Mouse (Mus musculus) forebrain, embryonic 12.5 days (tissue): Measurements from ENCODE around the gene Prpf8. TPM values are rescaled to one million over a fixed set of nuclear protein-coding genes. Genes with fewer than 3 reads are reported as not detected.

Source experiments
- ATAC-seq: fragments of 200-750 bp; cut with Nextera tagmentation; 2 replicates; pipeline ENCODE4 v1.8.0; 2017; ENCODE audit warnings: moderate TSS enrichment; ENCODE audit not compliant: low FRiP score
- H3K27ac ChIP-seq: fragments of 300-500 bp; sonication (generic); 2 replicates; pipeline ENCODE4 v1.5.1; 2016; ENCODE audit warnings: mild to moderate bottlenecking
- H3K27me3 ChIP-seq: fragments of 300-500 bp; sonication (generic); 2 replicates; pipeline ENCODE4 v1.6.1; 2016; ENCODE audit warnings: mild to moderate bottlenecking
- H3K36me3 ChIP-seq: fragments of 300-500 bp; sonication (generic); replicated peaks from 2 replicates; pipeline ENCODE4 v1.6.1; 2016; ENCODE audit warnings: mild to moderate bottlenecking
- H3K4me1 ChIP-seq: fragments of 300-500 bp; sonication (generic); 2 replicates; pipeline ENCODE4 v1.6.1; 2016
- H3K4me2 ChIP-seq: fragments of 300-500 bp; sonication (generic); 2 replicates; pipeline ENCODE4 v1.6.1; 2016; ENCODE audit warnings: mild to moderate bottlenecking, moderate library complexity
- H3K4me3 ChIP-seq: fragments of 300-500 bp; sonication (generic); replicated peaks from 2 replicates; pipeline ENCODE4 v1.5.1; 2016; ENCODE audit warnings: mild to moderate bottlenecking
- H3K9ac ChIP-seq: fragments of 300-500 bp; sonication (generic); 2 replicates; pipeline ENCODE4 v1.6.1; 2016; ENCODE audit warnings: mild to moderate bottlenecking
- H3K9me3 ChIP-seq: fragments of 300-500 bp; sonication (generic); 2 replicates; pipeline ENCODE4 v1.6.1; 2016
- WGBS: fragments of 180-500 bp; shearing (Covaris S2); methylation state at CpG from one replicate; pipeline ENCODE4 v1.1.7; 2016; 5-methylcytosine and 5-hydroxymethylcytosine counted together
- polyA plus RNA-seq: library from polyadenylated mRNA; unstranded; fragments of >200 nt; fragmentation: Nextera tagmentation; extraction: Ambion mirVana; gene quantifications from 2 replicates; pipeline ENCODE4 v1.2.1, GENCODE M21; 2016

Prpf8 gene
- polyA plus RNA-seq, 1 experiment from 2014 or later = 92.6 TPM

GRCm38 (mm10) chr11:75460844-75461742 is 25.5 kb upstream of the Prpf8 start, which contains the start of gene Tlcd2:
Gene Tlcd2 (plus strand): TSS chr11:75461715.
- under 1% methylated on average over 46 of the region's 46 CpGs for WGBS
- H3K4me3 ChIP-seq = peak within 1 kb of the TSS; percentile 72
- H3K4me2 ChIP-seq = peak within 1 kb of the TSS; percentile 97
- peak; percentile 95 for ATAC-seq
- peak within 1 kb of the TSS; percentile 94 for H3K27ac ChIP-seq
- no peaks in the 10 kb centered on the region for H3K9me3 ChIP-seq
- peaks cover 7% of the 10 kb centered on the region; the same call in 1 of the 2 replicates for H3K27me3 ChIP-seq
- H3K4me1 ChIP-seq = peaks cover 26% of the 10 kb centered on the region
- H3K9ac ChIP-seq = peak within 1 kb of the TSS; percentile 70
- H3K36me3 ChIP-seq = peaks cover 9% of the 10 kb centered on the region; the same call in 1 of the 2 replicates

GRCm38 (mm10) chr11:75461743-75462252 is 24.8 kb upstream of the Prpf8 start:
- Histone ChIP-seq H3K4me1 (peaks cover 26% of the 10 kb centered on the region), H3K27ac (0 out of 2 replicates have a peak overlapping the region, but pooled peaks have one; percentile 32), H3K9ac (peak overlapping the region; percentile 70), H3K36me3 (peaks cover 9% of the 10 kb centered on the region; the same call in 1 of the 2 replicates), H3K4me2 (peak overlapping the region; percentile 97), H3K9me3 (peaks cover 3% of the 10 kb centered on the region; the same call in 1 of the 2 replicates), H3K4me3 (peak overlapping the region; percentile 72), H3K27me3 (peaks cover 3% of the 10 kb centered on the region; the same call in 1 of the 2 replicates)
- peak; percentile 1; the same call in 1 of the 2 replicates for ATAC-seq
- WGBS = 1% methylated on average over 30 of the region's 30 CpGs

GRCm38 (mm10) chr11:75462253-75462783 is 24.3 kb upstream of the Prpf8 start:
- 5% methylated on average over 16 of the region's 16 CpGs for WGBS
- H3K4me2 ChIP-seq = peak overlapping the region; percentile 97
- H3K36me3 ChIP-seq = peaks cover 9% of the 10 kb centered on the region; the same call in 1 of the 2 replicates
- H3K4me3 ChIP-seq = peak overlapping the region; percentile 72
- H3K9me3 ChIP-seq = peaks cover 3% of the 10 kb centered on the region; the same call in 1 of the 2 replicates
- no peak for ATAC-seq
- peaks cover 3% of the 10 kb centered on the region; the same call in 1 of the 2 replicates for H3K27me3 ChIP-seq
- peaks cover 26% of the 10 kb centered on the region for H3K4me1 ChIP-seq
- H3K27ac ChIP-seq = peak overlapping the region; percentile 46; the same call in 1 of the 2 replicates
- H3K9ac ChIP-seq = peak overlapping the region; percentile 70

- Histone ChIP-seq H3K9me3 (peaks cover 3% of the 10 kb centered on the region; the same call in 1 of the 2 replicates), H3K4me2 (peak overlapping the region; percentile 97), H3K36me3 (peaks cover 9% of the 10 kb centered on the region; the same call in 1 of the 2 replicates), H3K9ac (no peak overlapping the region), H3K4me1 (peaks cover 32% of the 10 kb centered on the region), H3K27ac (no peak overlapping the region; the same call in 1 of the 2 replicates), H3K4me3 (peak overlapping the region; percentile 10), H3K27me3 (peaks cover 3% of the 10 kb centered on the region; the same call in 1 of the 2 replicates)
- WGBS = 5% methylated on average over 9 of the region's 9 CpGs
- ATAC-seq = no peak
These were observed 23.7 kb upstream of the Prpf8 start for GRCm38 (mm10) chr11:75462865-75463336.

- peaks cover 8% of the 10 kb centered on the region; the same call in 1 of the 2 replicates for H3K27me3 ChIP-seq
- 74% methylated on average over 4 of the region's 4 CpGs for WGBS
- no peak overlapping the region for H3K27ac ChIP-seq
- no peak overlapping the region for H3K4me3 ChIP-seq
- H3K36me3 ChIP-seq = peaks cover 9% of the 10 kb centered on the region; the same call in 1 of the 2 replicates
- H3K9ac ChIP-seq = no peak overlapping the region
- peaks cover 33% of the 10 kb centered on the region for H3K4me1 ChIP-seq
- no peak for ATAC-seq
- peaks cover 3% of the 10 kb centered on the region; the same call in 1 of the 2 replicates for H3K9me3 ChIP-seq
- no peak overlapping the region for H3K4me2 ChIP-seq
These were observed 23.0 kb upstream of the Prpf8 start for GRCm38 (mm10) chr11:75463624-75464023.

GRCm38 (mm10) chr11:75464417-75464816 is 22.2 kb upstream of the Prpf8 start:
- Histone ChIP-seq H3K4me3 (no peak overlapping the region), H3K4me2 (no peak overlapping the region), H3K4me1 (peaks cover 33% of the 10 kb centered on the region), H3K36me3 (peaks cover 9% of the 10 kb centered on the region; the same call in 1 of the 2 replicates), H3K27ac (no peak overlapping the region), H3K9me3 (peaks cover 3% of the 10 kb centered on the region; the same call in 1 of the 2 replicates), H3K9ac (no peak overlapping the region), H3K27me3 (peaks cover 14% of the 10 kb centered on the region; the same call in 1 of the 2 replicates)
- 88% methylated on average over 6 of the region's 6 CpGs for WGBS
- no peak for ATAC-seq

- H3K4me2 ChIP-seq = no peak overlapping the region
- H3K27ac ChIP-seq = no peak overlapping the region
- H3K27me3 ChIP-seq = peaks cover 16% of the 10 kb centered on the region; the same call in 1 of the 2 replicates
- H3K36me3 ChIP-seq = peaks cover 9% of the 10 kb centered on the region; the same call in 1 of the 2 replicates
- no peak for ATAC-seq
- peaks cover 3% of the 10 kb centered on the region; the same call in 1 of the 2 replicates for H3K9me3 ChIP-seq
- no peak overlapping the region for H3K4me3 ChIP-seq
- H3K4me1 ChIP-seq = peaks cover 26% of the 10 kb centered on the region
- WGBS = 88% methylated on average over 6 of the region's 6 CpGs
- no peak overlapping the region for H3K9ac ChIP-seq
These were observed 21.6 kb upstream of the Prpf8 start for GRCm38 (mm10) chr11:75465051-75465450.

- Histone ChIP-seq H3K9ac (no peak overlapping the region), H3K27me3 (peaks cover 16% of the 10 kb centered on the region; the same call in 1 of the 2 replicates), H3K9me3 (peaks cover 3% of the 10 kb centered on the region; the same call in 1 of the 2 replicates), H3K27ac (no peak overlapping the region), H3K4me1 (peaks cover 20% of the 10 kb centered on the region), H3K4me3 (no peak overlapping the region), H3K36me3 (peaks cover 9% of the 10 kb centered on the region; the same call in 1 of the 2 replicates), H3K4me2 (no peak overlapping the region)
- no peak for ATAC-seq
- WGBS = 94% methylated on average over 4 of the region's 4 CpGs
These were observed 19.7 kb upstream of the Prpf8 start for GRCm38 (mm10) chr11:75466731-75467505.

GRCm38 (mm10) chr11:75467512-75468215 is 19.0 kb upstream of the Prpf8 start:
- H3K4me3 ChIP-seq = peak overlapping the region; percentile 35
- peaks cover 9% of the 10 kb centered on the region; the same call in 1 of the 2 replicates for H3K36me3 ChIP-seq
- ATAC-seq = no peak; the same call in 1 of the 2 replicates
- H3K27me3 ChIP-seq = peaks cover 13% of the 10 kb centered on the region; the same call in 1 of the 2 replicates
- no peak overlapping the region for H3K27ac ChIP-seq
- H3K4me1 ChIP-seq = peaks cover 12% of the 10 kb centered on the region
- 21% methylated on average over 19 of the region's 19 CpGs for WGBS
- H3K4me2 ChIP-seq = peak overlapping the region; percentile 56
- peak overlapping the region; percentile 36; the same call in 1 of the 2 replicates for H3K9ac ChIP-seq
- peaks cover 3% of the 10 kb centered on the region; the same call in 1 of the 2 replicates for H3K9me3 ChIP-seq

- no peak overlapping the region for H3K27ac ChIP-seq
- H3K4me2 ChIP-seq = peak overlapping the region; percentile 56
- ATAC-seq = no peak
- peaks cover 9% of the 10 kb centered on the region; the same call in 1 of the 2 replicates for H3K36me3 ChIP-seq
- 0 out of 2 replicates have a peak overlapping the region, but pooled peaks have one; percentile 36 for H3K9ac ChIP-seq
- H3K9me3 ChIP-seq = peaks cover 3% of the 10 kb centered on the region; the same call in 1 of the 2 replicates
- WGBS = 68% methylated on average over 7 of the region's 7 CpGs
- peak overlapping the region; percentile 35 for H3K4me3 ChIP-seq
- peaks cover 7% of the 10 kb centered on the region for H3K4me1 ChIP-seq
- H3K27me3 ChIP-seq = peaks cover 13% of the 10 kb centered on the region; the same call in 1 of the 2 replicates
These were observed 18.2 kb upstream of the Prpf8 start for GRCm38 (mm10) chr11:75468410-75468809.
